Mouse (Mus musculus): ENCODE measurements around the gene Mfsd12.
A peak's percentile ranks its signal among the peaks of the same experiment; 100 is the strongest.

Gene Mfsd12

DNA sequence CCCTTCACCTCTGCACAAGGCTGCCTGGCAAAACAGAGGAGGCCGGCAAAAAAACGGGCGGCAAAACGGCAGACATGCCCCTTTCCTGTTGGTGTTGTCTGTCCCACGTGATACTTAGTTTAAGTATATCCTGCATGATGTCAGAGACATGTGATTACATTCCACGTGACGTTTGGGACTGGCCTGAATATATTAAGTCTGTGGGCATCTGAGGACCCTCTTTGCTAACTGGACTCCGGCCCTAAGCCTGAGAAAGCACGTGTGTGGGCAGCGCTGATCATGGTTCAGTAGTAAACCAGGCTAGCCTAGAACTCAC is 43.9 kb downstream of the Mfsd12 start:
- DNase-seq (ENCODE audit: low read depth, low spot score): peak; percentile 55

DNA sequence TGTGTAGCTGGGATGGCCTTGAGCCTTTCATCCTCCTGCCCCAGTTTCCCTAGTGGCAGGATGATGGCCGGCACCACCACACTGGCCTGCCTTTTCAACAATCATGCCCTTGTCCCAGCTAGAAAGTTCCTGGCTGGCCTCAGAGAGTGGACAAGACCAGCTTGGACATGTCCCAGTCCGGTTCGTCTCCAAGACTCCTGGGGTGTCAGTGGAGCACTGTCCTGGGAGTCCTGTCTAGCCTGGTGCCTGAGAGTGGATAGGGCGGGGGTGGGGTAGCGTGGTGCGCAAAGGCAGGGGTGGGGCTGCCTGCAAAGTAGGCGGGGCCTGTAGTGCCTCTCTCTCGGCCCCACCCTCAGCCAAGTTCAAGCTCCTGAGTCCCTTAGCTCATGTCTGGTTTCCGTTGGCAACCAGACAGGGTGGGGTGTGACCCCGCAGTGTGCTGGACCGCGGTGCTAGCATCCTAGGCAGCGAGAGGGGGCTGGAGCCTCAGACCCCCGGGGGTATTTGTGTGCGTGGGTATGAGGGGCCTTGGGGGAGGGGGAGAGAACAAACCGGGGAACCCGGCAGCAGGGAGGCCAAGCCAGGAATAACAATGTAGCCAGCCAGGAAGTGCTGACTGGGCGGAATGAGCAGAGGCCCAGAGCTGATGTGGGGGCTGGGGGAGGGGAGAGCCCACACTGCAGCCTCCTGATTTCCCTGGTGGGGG is 44.4 kb downstream of the Mfsd12 start:
- peak; percentile 73 for DNase-seq (ENCODE audit: low read depth, low spot score)

DNA sequence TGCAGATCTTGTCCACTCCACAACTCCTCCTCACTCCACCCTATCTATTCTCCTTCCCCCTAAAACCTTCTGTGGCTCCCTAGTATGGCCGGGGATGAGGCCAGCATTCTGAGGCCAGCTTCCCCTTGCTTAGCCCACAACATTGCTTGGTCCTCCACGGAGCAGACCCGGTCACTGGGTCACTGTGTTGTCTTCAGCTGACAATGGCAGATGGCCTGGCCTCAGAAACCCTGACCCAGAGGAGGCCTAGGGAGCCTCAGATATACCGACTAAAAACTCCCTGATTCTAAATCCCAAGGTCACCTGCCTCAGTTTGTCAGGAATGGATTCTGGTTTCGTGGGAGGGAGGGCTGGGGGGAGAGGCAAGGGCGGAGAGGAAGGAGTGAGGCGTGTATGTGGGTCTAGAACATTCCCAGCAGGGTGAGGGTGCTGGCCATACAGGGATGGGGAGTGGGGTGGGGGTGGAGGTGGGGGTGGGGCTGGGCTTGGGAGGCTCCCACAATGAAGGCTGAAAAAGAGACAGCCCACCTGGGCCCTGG is 45.0 kb downstream of the Mfsd12 start:
- peak; percentile 57 for DNase-seq (ENCODE audit: low read depth, low spot score)

GRCm38 (mm10) chr10:81403511-81403910 is 46.2 kb downstream of the Mfsd12 start:
- DNase-seq (ENCODE audit: low read depth, low spot score): no peak

DNA sequence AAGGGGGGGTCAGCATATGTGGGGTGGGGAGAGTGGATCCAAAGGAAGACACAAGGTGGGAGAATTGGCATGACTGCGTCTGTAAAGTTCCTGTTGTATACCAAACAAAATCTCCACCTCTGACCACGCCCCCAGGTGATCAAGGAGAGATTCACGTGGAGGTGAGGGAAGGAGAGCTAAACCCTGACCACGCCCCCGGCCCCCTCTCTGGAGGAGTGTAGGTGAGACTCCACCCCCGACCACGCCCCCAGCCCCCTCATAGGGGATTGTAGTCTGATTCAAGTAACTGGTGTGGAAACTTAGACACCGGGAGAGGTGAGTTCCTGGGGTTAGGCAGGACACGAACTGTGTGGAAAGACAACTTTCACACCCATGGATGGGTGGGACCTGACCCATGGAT is 46.8 kb downstream of the Mfsd12 start:
- DNase-seq (ENCODE audit: low read depth, low spot score): no peak

- no peak for DNase-seq (ENCODE audit: low read depth, low spot score)
Measured at GRCm38 (mm10) chr10:81404720-81405119, 47.4 kb downstream of the Mfsd12 start.

DNA sequence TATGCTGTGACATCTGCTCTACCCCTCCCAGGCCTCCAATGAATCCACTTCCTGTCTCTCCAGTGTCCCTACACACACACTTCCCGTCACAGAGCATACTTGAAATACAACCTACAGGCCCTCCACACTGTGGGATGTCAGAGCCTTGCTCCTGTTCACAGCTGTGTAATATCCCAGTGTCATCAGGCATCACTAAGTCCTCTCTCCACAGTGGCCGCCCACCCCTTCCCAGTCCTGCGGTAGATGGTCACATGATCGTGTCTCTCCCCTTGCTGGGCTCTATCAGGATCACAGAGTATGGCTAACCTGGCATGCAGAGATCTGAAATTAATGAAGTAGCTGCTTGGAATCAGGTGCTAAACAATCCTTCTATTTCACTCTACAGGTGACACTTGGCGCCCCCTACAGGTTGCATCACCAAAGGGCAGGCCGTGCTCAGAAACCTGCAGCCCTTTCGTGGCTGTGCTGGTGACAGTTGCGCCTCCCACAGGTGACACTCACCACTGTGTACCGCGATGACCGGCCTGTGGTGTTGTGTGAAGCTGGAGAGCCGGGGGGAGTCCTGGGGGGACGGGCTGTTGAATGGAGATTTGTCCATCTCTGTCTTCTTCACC is 48.4 kb downstream of the Mfsd12 start:
- peak; percentile 82 for DNase-seq (ENCODE audit: low read depth, low spot score)

GRCm38 (mm10) chr10:81406504-81407440 is 49.5 kb downstream of the Mfsd12 start:
- no peak for DNase-seq (ENCODE audit: low read depth, low spot score)

GRCm38 (mm10) chr10:81407539-81408423 is 50.5 kb downstream of the Mfsd12 start:
- DNase-seq (ENCODE audit: low read depth, low spot score): peak; percentile 97

- no peak for DNase-seq (ENCODE audit: low read depth, low spot score)
Measured at GRCm38 (mm10) chr10:81408424-81408729, 51.1 kb downstream of the Mfsd12 start.

- DNase-seq (ENCODE audit: low read depth, low spot score): peak; percentile 83
Measured at GRCm38 (mm10) chr10:81408871-81409291, 51.6 kb downstream of the Mfsd12 start.

DNA sequence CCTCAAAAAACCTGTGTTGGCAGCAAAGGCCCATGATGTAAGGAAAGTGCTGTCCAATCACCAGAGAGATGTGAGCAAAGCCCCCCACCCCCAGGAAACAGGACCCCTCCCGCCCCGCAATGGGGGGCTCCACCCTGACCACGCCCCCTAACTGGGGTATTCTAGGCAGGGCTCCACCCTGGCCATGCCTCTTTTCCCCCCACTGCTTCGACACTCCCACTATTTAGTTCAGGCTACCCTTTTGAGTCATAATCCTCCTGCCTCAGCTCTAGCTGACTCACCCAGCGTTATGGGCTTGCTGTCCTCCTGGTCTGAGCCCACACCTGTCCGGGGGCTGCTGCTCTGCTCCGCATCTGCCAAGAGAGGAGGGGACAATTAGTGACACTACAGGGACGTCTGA is 52.0 kb downstream of the Mfsd12 start:
- no peak for DNase-seq (ENCODE audit: low read depth, low spot score)

- no peak for DNase-seq (ENCODE audit: low read depth, low spot score)
Measured at GRCm38 (mm10) chr10:81410350-81410749, 53.1 kb downstream of the Mfsd12 start.

DNA sequence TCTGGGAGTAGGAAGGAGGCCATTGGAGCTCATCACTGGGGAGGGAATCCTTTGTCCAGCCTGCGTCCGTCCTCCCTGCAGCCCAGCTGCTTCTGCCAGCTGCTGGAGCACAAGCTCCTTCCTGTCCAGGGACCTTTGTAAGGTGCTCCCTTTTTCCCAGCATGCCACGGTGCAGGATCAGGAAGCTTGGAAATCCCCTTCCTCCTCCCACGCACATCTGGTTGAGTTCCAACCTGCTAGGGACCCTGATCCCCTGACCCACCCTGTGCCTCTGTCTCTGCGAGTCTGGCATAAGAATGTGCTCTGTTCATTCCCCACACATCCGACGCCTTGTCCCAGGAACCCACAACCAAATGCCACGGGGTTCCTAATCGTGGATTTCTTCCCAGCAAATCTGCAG is 53.7 kb downstream of the Mfsd12 start:
- DNase-seq (ENCODE audit: low read depth, low spot score): no peak

DNA sequence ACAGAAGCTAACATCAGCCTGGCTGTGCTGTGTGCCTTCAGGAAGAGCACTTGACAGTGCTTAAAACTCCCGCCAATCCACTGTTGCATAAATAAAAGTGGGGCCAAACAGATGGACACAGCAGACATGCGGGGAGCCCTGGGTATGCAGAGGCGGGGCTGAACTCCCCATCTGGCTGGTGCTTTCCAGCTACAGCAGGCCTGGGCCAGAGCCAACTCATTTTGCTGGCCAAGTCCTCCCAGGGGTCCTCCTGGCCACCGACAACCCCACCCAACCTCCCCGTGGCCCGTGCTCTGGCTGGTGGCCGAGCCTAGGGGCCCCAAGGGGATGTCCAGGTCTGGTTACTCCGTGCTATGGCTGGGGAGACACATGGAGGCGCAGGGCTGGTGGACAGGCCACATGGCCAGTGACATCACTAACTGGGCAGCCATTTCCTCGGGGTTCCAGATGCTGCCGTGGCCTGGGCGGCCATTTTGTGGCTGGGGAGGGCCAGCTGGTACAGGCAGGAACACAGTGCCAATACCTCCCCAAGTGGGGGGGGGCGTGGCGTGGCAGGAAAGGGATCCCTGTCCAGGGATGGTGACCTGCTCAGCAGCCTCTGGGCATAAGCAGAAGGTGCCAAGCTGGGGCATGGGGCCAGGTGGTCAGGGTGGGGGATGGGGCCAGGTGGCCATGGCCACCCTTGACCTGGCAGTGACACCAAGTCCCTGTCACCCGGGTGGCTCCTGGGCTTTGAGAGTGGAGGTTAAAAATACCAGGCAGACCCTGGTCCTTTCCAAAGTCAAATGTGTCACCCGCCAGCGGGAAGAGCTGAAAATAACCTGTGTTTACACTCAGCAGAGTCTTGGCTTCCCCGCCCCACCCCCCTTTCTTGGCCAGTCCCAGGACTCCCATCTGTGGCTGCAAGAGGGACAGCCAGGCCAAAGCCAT is 54.4 kb downstream of the Mfsd12 start:
- peak; percentile 93 for DNase-seq (ENCODE audit: low read depth, low spot score)

GRCm38 (mm10) chr10:81412586-81413309 is 55.5 kb downstream of the Mfsd12 start:
- peak; percentile 65 for DNase-seq (ENCODE audit: low read depth, low spot score)

DNA sequence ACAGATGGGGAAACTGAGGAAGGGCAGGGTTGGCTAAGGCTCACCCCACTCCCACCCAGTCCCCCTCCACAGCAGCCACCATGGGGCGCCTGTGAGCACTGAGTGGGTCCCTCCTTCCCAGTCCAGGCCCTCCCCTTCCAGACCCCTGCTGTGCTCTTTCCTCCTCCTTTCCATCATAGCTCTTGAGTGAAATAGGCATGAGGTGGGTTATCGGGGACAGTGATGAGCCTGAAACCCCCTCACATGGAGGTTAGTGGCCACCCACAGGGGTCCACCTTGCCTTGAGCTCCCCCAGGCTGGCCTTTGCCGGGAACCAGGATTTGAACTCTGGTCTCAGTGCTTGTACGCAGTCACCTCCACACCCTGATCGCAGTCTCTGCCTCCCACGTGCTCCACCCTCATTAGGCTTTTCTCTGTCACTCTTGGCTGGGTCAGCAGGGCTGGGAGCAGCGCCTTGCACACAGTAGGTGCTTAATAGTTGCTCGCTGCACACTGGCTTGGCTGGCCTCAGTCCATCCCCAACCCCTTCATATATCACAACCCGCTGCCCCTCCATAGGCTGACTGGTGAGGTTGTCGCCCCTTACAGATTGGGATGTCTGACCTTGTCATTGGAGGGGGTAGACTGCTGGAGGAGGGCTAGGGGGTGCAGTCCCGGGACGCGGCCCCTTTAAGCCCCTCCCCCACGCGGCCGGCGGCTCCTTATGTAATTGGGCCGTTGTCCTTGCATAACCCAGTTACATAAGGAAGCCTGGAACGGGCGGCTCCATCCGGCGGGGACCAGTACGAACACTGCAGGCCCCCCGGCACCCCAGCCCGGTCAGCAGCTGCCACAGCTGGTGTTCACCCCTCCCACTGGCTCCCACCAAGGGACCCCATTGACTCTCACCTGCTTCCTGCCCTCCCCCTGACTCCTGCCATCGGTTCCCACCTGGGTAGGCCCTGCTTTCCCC is 56.3 kb downstream of the Mfsd12 start:
- peak; percentile 85 for DNase-seq (ENCODE audit: low read depth, low spot score)

GRCm38 (mm10) chr10:81414682-81415081 is 57.4 kb downstream of the Mfsd12 start:
- peak; percentile 84 for DNase-seq (ENCODE audit: low read depth, low spot score)

Measured in brain, adult 2 months (tissue).